Mouse (Mus musculus): ENCODE measurements at regions not wholly inside any gene's neighbourhood (a gene's known extent, or its start where the extent isn't known, plus 50 kb on each side); places are given as distances from the start of the nearest gene placed in this dataset.

GRCm38 (mm10) chr4:84805431-84805830 is 78.7 kb upstream of the Cntln start:
- no peak for DNase-seq (ENCODE audit: low spot score)

- no peak for DNase-seq (ENCODE audit: low spot score)
These were observed 90.8 kb upstream of the Cntln start for GRCm38 (mm10) chr4:84793156-84793919.

- DNase-seq (ENCODE audit: low spot score) = peak; percentile 69
These were observed 97.5 kb upstream of the Cntln start for GRCm38 (mm10) chr4:84786583-84786982.

- no peak for DNase-seq (ENCODE audit: low spot score)
These were observed 93.1 kb upstream of the Bnc2 start for GRCm38 (mm10) chr4:84768161-84768560.

GRCm38 (mm10) chr4:84766708-84767425 is 91.8 kb upstream of the Bnc2 start:
- no peak for DNase-seq (ENCODE audit: low spot score)

- no peak for DNase-seq (ENCODE audit: low spot score)
These were observed 82.1 kb upstream of the Bnc2 start for GRCm38 (mm10) chr4:84757172-84757571.

GRCm38 (mm10) chr4:84752613-84753185 is 77.6 kb upstream of the Bnc2 start:
- DNase-seq (ENCODE audit: low spot score) = no peak

- DNase-seq (ENCODE audit: low spot score) = no peak
These were observed 66.2 kb upstream of the Bnc2 start for GRCm38 (mm10) chr4:84741301-84741700.

- DNase-seq (ENCODE audit: low spot score) = no peak
These were observed 65.7 kb upstream of the Bnc2 start for GRCm38 (mm10) chr4:84740816-84741215.
